Mouse (Mus musculus) cerebellum, adult 18-20 months (tissue): ENCODE data around the gene Prm2.
A peak's percentile ranks its signal among the peaks of the same experiment; 100 is the strongest.
"Not testable (repeated sequence)": the region's sequence is repeated elsewhere in the genome, so short reads cannot be mapped to it uniquely, and the experiment has no call there.

Source experiments
- DNase-seq, 2 experiments: peaks; one replicate each; pipeline ENCODE4 v3.0.0; 2021

Gene Prm2

GRCm38 (mm10) chr16:10810376-10810775 lies 14.4 kb upstream of the Prm2 start:
- DNase-seq = peak; percentile 21 to 22

DNA sequence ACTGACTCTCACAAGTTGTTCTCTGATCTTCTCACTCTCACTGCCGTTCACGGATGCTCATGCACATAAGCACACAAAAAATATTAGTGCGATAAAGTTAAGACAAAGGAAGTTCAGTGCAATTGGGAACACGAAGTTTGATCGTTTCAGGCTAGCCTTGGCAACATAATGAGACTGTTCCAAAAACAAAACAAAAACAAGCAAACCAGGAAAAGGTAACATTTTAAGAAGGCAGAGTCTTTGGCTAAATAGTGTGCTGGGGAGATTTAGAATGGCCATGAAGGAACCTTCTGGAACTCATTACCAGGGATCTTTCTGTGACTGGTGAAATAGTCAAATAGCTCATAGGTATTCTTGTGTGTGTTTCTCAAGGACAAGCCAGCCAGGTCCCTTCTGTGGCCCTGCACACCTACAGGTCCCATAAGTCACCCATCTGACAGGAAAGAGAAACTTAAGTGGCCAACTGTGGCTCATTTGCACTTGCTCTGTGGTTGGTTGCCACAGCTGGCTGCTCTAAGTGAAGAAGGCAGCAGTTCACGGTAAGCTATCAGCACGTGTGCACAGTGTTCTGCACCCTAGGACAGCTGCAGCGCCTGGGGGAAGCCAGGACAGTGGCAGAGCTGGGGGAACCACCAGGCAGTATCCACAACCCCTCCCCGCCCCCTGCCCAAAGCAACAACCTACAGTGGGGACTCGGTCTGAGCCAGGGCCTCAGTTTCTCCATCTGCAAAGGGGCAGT lies 10.0 kb upstream of the Prm2 start, which contains the start of gene Prm1:
Gene Prm1 (minus strand): TSS at position 51 of the 739 bp plus-strand sequence.
- no peak for DNase-seq

GRCm38 (mm10) chr16:10802420-10802819 lies 6.5 kb upstream of the Prm2 start:
- not testable (repeated sequence) for DNase-seq

GRCm38 (mm10) chr16:10790702-10791101 lies 5.2 kb downstream of the Prm2 start, which contains the start of gene Prm3:
TSS of gene Prm3 (minus strand) at chr16:10790914.
- DNase-seq = no peak

- no peak for DNase-seq
Measured at GRCm38 (mm10) chr16:10788866-10789265, 7.1 kb downstream of the Prm2 start.

DNA sequence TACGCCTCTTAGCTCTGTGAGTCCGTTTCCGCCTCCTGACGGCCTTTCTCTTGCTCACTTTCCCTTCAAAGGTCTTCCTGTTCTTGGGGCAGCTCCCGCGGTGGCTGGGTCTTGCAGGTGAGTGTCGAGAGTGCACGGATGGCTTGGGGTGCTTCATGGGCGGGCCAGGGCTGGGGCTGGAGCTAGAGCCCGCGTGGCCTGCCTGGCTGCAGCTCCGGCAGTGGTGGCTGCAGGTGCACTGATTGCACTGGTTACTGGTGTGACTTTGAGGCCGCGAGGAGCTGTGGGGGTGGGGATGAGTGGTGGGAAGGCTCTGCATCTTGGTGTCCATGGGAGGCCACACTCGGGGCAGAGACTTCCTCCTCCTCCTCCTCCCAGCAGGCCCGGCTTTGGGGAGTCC lies 7.7 kb downstream of the Prm2 start, which contains the start of gene Tnp2:
Gene Tnp2 (minus strand): TSS at position 390 of the 400 bp plus-strand sequence.
- no peak for DNase-seq

DNA sequence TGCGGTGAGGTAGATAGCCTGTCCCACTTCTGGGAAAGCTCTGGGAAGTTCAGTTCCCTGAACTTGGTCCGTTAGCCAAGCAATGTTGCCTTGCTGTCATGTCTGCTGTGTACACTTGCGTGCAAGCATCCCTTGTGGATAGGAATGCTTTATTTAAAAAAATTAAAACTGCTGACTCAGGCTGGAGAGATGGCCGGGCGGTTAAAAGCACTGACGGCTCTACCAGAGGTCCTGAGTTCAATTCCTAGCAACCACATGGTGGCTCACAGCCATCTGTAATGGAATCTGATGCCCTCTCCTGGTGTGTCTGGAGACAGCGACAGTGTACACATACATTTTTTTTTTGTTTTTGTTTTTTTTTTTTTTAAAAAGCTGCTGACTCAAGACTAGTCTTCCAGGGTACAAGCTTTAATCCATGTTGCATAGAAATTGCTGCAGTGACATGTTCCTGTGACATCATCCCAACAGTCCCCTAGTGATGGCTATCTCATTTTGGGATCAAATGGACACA lies 8.3 kb downstream of the Prm2 start:
- no peak for DNase-seq

- no peak for DNase-seq
Measured at GRCm38 (mm10) chr16:10786782-10787547, 9.0 kb downstream of the Prm2 start.

DNA sequence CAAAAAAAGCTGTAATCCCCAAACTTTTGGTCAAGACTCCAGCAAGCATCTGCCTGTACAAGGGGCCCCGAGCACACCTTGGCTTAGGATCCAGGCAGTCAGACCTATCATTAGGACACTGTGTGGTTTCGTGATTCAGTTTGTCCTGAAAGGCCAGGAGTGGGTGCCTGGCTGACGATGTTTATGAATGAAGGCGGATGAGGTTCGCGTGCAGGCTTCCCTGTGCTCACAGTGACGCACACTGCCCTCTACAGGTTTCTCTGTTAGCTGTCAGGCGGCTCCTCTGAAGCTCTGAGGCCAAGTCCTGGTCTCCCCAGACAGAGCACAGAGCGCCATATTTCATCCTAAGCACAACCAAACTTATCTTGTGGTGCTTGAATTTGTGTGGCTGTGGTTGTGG lies 9.6 kb downstream of the Prm2 start:
- DNase-seq = peak; percentile 84 to 91

DNA sequence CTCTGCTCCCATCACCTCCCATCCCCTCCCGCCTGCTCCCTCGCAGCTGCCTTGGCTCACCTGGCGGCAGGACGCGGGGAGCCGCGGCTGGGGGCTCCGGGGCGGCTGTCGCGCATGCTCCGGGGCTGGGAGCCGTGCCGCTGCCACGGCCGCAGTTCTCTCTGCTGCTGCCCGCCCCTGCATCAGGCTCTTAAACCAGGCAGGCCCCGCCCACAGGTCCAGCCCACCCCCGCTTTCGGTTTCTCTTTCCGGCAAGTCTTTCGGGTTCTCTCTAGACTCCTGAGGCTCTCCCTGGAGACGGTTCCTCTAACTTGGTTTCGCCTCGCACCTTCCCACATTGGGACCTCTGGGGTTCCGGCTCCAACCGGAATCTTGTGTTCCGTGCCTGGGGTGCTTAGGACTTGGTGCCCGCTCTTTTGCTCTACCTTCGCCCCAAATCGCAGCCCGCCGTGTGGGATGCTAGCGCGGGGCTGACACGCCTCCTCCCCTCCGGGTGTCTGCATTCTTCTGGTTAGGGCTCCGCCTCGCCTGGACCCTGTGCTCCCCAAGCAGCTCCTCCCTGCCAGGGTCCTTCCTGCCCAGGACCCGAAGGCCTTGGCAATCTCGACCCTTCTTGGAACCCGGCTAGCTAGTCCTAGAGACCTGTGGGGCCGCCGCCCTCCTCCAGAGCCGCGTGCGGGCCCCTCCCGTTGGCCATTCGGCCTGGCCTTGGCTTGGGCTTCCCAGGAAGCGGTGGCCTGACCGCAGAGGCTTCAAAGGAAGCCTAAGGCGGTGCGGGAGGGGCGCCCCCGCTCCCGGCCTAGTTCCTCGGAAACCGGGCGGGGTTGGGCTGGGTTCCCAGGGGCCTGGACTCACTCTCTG lies 10.3 kb downstream of the Prm2 start, which contains the start of gene Socs1:
Gene Socs1 (minus strand): TSS at position 166 of the 861 bp plus-strand sequence.
- DNase-seq = peak; percentile 71 to 73

- peak; percentile 85 to 91 for DNase-seq
Measured at GRCm38 (mm10) chr16:10784793-10785370, 11.1 kb downstream of the Prm2 start.

DNA sequence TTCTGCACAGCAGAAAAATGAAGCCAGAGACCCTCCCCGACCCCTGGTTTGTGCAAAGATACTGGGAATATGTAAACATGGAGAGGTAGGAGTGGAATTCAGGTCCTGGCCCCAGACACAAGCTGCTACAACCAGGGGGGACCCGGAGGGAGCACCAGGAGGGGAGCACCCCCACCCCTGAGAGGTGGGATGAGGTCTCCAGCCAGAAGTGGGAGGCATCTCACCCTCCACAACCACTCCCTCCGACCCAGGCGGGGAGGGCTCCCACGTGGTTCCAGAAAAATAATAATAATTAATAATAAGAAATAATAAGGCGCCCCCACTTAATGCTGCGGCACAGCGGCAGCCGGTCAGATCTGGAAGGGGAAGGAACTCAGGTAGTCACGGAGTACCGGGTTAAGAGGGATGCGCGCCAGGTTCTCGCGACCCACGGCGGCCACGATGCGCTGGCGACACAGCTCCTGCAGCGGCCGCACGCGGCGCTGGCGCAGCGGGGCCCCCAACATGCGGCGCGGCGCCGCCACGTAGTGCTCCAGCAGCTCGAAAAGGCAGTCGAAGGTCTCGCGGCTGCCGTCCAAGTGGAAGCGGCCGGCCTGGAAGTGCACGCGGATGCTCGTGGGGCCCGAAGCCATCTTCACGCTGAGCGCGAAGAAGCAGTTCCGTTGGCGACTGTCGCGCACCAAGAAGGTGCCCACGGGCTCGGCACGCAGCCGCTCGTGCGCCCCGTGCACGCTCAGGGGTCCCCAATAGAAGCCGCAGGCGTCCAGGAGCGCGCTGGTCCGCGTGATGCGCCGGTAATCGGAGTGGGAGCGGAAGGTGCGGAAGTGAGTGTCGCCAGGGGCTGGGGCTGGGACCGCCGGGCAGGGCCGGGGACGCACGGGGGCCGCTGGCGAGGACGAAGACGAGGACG lies 11.8 kb downstream of the Prm2 start:
- DNase-seq = peak; percentile 32 to 50

- no peak for DNase-seq
Measured at GRCm38 (mm10) chr16:10783451-10783850, 12.5 kb downstream of the Prm2 start.

DNA sequence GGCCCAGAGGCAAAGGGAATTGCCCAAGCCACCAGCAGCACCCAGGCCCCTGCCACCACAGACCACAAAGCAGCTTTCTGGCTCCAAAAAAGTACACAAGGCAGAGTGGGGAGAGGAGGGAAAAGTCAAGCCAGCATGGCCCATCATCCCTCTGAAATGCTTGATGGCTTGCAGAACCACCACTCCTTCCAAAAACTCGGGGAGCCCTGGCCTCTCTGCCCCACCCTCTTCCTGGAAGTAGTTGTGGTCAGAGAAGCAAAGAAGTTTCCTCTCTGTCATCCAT lies 12.8 kb downstream of the Prm2 start:
- DNase-seq = no peak

- DNase-seq = no peak
Measured at GRCm38 (mm10) chr16:10782377-10783151, 13.4 kb downstream of the Prm2 start.

DNA sequence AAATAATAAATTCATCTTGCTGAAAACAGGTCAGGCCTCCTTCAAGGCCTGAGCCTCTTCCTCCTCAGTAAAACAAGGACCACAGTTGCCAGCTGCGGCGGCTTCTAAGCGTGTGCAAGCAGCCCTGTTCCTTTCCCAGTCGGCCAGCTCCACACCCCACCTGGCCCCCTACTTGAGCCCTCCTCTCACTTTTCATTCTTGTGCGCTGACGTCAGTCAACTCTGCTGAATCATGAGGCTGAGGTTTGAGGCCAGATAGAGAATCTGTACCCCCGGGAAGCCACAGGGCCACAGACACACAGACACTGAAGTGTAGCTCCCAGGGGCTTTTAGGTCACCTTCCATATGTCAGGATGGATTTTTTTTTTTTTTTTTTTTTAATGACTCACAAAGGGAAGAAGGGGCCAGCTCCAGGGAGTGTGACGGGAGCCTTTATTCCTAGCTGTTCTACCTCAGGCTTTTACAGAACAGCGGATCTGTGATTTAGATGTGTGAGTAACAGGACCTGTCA lies 14.0 kb downstream of the Prm2 start:
- DNase-seq = no peak

DNA sequence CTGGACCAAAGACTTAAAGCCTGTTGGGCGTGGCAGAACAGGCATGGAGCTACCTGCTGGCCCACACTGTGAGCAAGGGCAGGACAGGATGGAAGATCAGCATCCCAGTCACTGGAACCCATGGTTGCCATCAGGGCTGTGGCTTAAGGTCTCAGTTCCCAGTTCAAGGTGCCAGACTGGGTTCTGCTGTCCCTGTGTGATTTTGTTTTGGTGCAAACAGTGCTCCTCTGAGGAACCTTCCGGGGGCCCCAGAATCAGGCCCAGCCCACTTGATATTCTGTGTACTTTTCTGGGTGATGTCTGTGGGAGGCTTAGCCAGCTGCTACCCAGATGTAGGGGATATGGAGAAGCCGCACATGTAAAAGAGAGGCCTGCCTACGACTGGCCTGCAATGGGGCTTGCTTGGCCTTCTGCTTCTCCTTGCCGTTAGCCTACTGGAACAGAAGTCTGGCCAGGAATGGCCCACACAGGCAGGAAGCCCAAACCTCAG lies 15.3 kb downstream of the Prm2 start:
- DNase-seq = no peak

DNA sequence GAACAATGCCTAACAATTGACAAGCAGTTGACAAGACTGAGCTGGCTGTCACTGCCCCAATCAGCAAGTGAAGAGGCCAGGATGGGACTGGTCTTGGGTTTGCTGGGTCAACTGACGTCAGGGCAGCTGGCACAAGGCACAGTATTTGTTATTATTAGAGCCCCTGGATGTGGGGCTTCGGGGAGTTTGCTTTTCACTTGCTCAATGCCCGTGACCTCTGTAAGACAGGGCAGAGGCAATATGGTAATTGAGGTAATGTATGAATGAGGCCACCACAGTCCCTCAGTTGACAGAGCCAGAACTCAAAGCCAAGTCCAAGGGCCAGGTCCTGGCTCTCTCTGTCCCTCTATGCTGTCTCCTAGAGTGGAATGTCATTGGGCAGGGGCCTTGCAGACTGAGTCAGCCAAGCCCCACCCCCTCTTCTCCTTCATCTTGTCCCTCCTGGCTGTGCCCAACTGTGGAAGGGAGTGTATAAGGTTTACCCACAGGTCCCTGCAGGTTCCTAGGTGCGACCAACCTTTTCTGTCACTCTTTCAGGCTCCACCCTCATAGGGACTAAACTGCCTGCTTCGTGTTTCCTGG lies 18.3 kb downstream of the Prm2 start:
- no peak for DNase-seq

DNA sequence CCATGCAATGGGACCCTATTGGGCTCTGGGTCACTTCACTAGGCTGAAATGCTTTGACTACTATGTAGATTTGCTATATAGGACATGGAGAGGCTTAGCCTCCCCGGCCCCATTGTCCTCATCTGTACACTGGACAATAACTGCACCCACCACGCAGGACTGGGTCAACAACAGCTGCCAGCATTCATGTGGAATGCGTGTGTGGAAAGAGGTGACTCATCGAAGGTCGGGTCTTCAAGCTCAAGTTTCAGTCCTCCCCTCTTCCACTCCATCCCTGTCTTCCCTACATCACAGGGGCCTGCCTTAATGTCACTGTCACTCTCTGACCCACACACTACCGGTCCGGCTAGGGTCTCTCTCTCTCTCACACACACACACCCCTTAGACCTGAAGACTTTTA lies 19.6 kb downstream of the Prm2 start:
- no peak for DNase-seq

GRCm38 (mm10) chr16:10774726-10775125 lies 21.2 kb downstream of the Prm2 start:
- no peak for DNase-seq
